Mouse (Mus musculus): ENCODE measurements around the gene Kcnk3. TPM values are rescaled to one million over a fixed set of nuclear protein-coding genes. Genes with fewer than 3 reads are reported as not detected.

Gene Kcnk3
- polyA plus RNA-seq, 2 experiments, result 0.07 to 0.11 TPM

DNA sequence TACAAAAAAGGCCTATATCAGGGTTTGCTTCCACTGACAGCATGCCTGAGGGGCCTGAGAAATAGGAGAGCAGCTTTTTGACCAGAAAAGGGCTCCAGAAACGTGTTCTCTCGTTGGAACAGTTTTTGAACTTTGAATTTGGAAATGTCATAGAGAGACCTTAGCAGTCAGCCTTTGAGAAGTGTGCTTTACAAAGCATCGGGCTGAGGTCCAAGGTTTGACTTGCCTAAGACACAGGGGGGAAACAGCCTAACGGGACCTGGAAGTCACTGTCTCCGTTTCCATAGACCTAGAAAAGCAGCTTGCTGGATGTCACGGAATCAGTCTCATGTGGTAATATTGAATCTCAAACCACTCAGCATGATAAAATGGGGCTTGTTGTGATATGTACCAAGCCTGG, 36.0 kb upstream of the Kcnk3 start:
- DNase-seq (ENCODE audit: low read depth in 3 of 3, low spot score in 3 of 3) (no peak), ATAC-seq (ENCODE audit: insufficient read depth) (no peak)
- no peak overlapping the region for H3K9ac ChIP-seq (replicated peaks)
- no peaks in the 10 kb centered on the region for H3K36me3 ChIP-seq (replicated peaks; ENCODE audit: control insufficient read depth, insufficient read depth, low read depth)
- no peak overlapping the region for H3K4me2 ChIP-seq (ENCODE audit: low read depth)
- H3K27me3 ChIP-seq (ENCODE audit: control insufficient read depth, insufficient read depth, low read length), result no peaks in the 10 kb centered on the region
- H3K9me3 ChIP-seq (ENCODE audit: control insufficient read depth, low read length), result no peaks in the 10 kb centered on the region
- H3K27ac ChIP-seq, result no peak overlapping the region
- TF ChIP-seq CTCF (IDR thresholded peaks at IDR 0.05; ENCODE audit: low read depth), result no peak
- no peak for TF ChIP-seq EP300 (IDR thresholded peaks at IDR 0.05; ENCODE audit: low read depth)
- WGBS (ENCODE audit: insufficient replicate concordance), result 63% methylated on average over 6 of the region's 6 CpGs
- no peak overlapping the region for H3K4me3 ChIP-seq (ENCODE audit: insufficient read depth in 1 of 2, low read depth in 2 of 2, low read length in 2 of 2)
- no peaks in the 10 kb centered on the region for H3K4me1 ChIP-seq (replicated peaks; ENCODE audit: control insufficient read depth in 2 of 2, insufficient read depth in 2 of 2, low read length in 1 of 2)

DNA sequence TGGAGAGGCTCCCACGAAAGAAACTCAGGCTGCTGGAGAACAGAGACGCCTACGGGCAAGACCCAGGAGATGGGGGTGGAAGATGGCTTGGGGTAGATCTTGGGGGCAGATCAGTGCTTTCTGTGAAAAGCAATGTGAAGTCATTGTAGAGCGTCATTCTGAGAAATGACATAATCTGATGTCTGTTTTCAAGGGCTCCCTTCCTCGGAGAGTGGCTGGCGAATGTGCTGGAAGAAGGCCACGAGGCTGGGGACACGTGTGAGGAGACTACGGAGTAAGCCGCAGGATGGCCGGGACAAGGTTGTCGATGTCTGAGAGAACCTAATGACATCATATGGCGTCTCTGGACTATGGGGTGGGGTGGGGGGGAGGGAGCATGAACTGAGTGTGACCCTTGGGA, 34.0 kb upstream of the Kcnk3 start:
- Histone ChIP-seq H3K4me1 (replicated peaks; ENCODE audit: control insufficient read depth in 2 of 2, insufficient read depth in 2 of 2, low read length in 1 of 2) (no peaks in the 10 kb centered on the region), H3K9me3 (ENCODE audit: control insufficient read depth, low read length) (no peaks in the 10 kb centered on the region), H3K27me3 (ENCODE audit: control insufficient read depth, insufficient read depth, low read length) (no peaks in the 10 kb centered on the region; the same call in 1 of the 2 replicates), H3K4me3 (ENCODE audit: insufficient read depth in 1 of 2, low read depth in 2 of 2, low read length in 2 of 2) (no peak overlapping the region), H3K9ac (replicated peaks) (no peak overlapping the region), H3K36me3 (replicated peaks; ENCODE audit: control insufficient read depth, insufficient read depth, low read depth) (no peaks in the 10 kb centered on the region), H3K27ac (no peak overlapping the region), H3K4me2 (ENCODE audit: low read depth) (no peak overlapping the region)
- DNase-seq (ENCODE audit: low read depth in 3 of 3, low spot score in 3 of 3) (no peak), ATAC-seq (ENCODE audit: insufficient read depth) (no peak)
- TF ChIP-seq CTCF (IDR thresholded peaks at IDR 0.05; ENCODE audit: low read depth) (no peak), EP300 (IDR thresholded peaks at IDR 0.05; ENCODE audit: low read depth) (no peak)
- WGBS (ENCODE audit: insufficient replicate concordance), result 75% methylated on average over 13 of the region's 13 CpGs

DNA sequence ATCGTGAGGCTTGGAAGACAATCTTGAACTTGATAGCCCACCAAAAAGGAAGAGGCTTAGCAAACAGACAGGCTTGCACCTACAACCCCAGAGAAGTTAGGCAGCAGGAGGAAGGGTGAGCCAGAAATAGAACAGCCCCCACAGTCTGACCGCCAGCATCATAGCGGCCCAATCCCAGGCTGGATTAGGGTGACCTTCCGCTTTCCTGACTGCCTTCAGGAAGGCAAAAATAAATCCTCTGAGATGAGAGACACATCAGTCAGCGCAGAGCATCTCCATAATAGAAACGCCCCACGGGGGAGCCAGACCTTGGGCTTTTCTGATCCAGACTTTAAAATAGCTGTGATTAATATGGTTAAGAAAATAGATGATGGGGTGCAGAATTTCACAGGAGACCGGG, 33.0 kb upstream of the Kcnk3 start:
- H3K4me1 ChIP-seq (replicated peaks; ENCODE audit: control insufficient read depth in 2 of 2, insufficient read depth in 2 of 2, low read length in 1 of 2), result no peaks in the 10 kb centered on the region
- H3K9me3 ChIP-seq (ENCODE audit: control insufficient read depth, low read length), result no peaks in the 10 kb centered on the region
- H3K4me3 ChIP-seq (ENCODE audit: insufficient read depth in 1 of 2, low read depth in 2 of 2, low read length in 2 of 2), result no peak overlapping the region
- ATAC-seq (ENCODE audit: insufficient read depth), result no peak
- H3K9ac ChIP-seq (replicated peaks), result no peak overlapping the region
- TF ChIP-seq CTCF (IDR thresholded peaks at IDR 0.05; ENCODE audit: low read depth) (no peak), EP300 (IDR thresholded peaks at IDR 0.05; ENCODE audit: low read depth) (no peak)
- no peaks in the 10 kb centered on the region for H3K36me3 ChIP-seq (replicated peaks; ENCODE audit: control insufficient read depth, insufficient read depth, low read depth)
- H3K27ac ChIP-seq, result no peak overlapping the region
- H3K27me3 ChIP-seq (ENCODE audit: control insufficient read depth, insufficient read depth, low read length), result no peaks in the 10 kb centered on the region; the same call in 1 of the 2 replicates
- no peak overlapping the region for H3K4me2 ChIP-seq (ENCODE audit: low read depth)
- WGBS (ENCODE audit: insufficient replicate concordance), result 50% methylated on average over 8 of the region's 8 CpGs
- no peak for DNase-seq (ENCODE audit: low read depth in 3 of 3, low spot score in 3 of 3)

DNA sequence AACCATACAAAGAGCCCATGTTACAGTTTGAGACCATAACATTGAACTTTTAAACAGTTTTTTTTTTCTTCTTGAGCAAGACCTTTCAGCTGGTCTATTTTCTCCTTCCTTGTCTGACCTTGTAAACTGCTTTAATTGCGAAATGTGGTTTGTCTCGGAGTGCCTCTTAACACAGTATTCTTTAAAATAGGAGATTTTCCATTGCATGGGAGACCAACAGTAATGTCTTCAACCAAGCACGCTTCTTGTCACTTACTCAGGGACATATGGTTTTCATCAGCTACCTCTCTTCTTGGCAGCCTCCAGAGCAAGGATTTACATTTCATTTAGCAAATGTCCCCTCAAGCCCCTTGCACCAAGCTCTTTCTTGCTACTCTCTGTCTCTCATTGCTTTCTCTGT, 31.7 kb upstream of the Kcnk3 start:
- TF ChIP-seq CTCF (IDR thresholded peaks at IDR 0.05; ENCODE audit: low read depth), result no peak
- TF ChIP-seq EP300 (IDR thresholded peaks at IDR 0.05; ENCODE audit: low read depth), result no peak
- DNase-seq (ENCODE audit: low read depth in 3 of 3, low spot score in 3 of 3), result no peak
- no peak for ATAC-seq (ENCODE audit: insufficient read depth)
- no peak overlapping the region for H3K4me2 ChIP-seq (ENCODE audit: low read depth)
- H3K4me1 ChIP-seq (replicated peaks; ENCODE audit: control insufficient read depth in 2 of 2, insufficient read depth in 2 of 2, low read length in 1 of 2), result no peaks in the 10 kb centered on the region
- WGBS (ENCODE audit: insufficient replicate concordance), result 44% methylated on average over 3 of the region's 3 CpGs
- H3K27ac ChIP-seq, result no peak overlapping the region
- no peaks in the 10 kb centered on the region for H3K9me3 ChIP-seq (ENCODE audit: control insufficient read depth, low read length)
- no peaks in the 10 kb centered on the region; the same call in 1 of the 2 replicates for H3K27me3 ChIP-seq (ENCODE audit: control insufficient read depth, insufficient read depth, low read length)
- no peak overlapping the region for H3K4me3 ChIP-seq (ENCODE audit: insufficient read depth in 1 of 2, low read depth in 2 of 2, low read length in 2 of 2)
- no peaks in the 10 kb centered on the region for H3K36me3 ChIP-seq (replicated peaks; ENCODE audit: control insufficient read depth, insufficient read depth, low read depth)
- H3K9ac ChIP-seq (replicated peaks), result no peak overlapping the region

DNA sequence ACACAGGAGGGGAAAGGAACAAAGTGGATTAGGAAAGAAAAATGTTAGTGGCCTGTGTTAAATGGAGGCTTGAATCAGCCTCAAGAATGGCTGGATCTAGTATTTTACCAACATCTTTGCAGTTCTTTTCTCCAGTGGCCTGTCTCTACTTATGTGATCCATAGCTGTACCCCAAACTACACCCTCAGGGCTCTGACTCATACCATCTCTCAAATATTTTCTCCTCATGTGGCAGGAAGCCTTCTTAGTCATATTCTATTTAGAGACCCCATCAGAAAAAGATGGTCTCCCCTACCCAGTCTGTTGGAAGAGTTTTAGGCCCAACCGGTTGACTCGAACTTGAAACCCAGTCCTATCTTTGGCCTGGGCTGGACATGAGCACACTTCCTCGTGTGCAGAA, 28.5 kb upstream of the Kcnk3 start:
- H3K9me3 ChIP-seq (ENCODE audit: control insufficient read depth, low read length), result no peaks in the 10 kb centered on the region
- H3K4me2 ChIP-seq (ENCODE audit: low read depth), result no peak overlapping the region
- no peaks in the 10 kb centered on the region for H3K36me3 ChIP-seq (replicated peaks; ENCODE audit: control insufficient read depth, insufficient read depth, low read depth)
- DNase-seq (ENCODE audit: low read depth in 3 of 3, low spot score in 3 of 3), result no peak
- H3K27me3 ChIP-seq (ENCODE audit: control insufficient read depth, insufficient read depth, low read length), result no peaks in the 10 kb centered on the region; the same call in 1 of the 2 replicates
- no peaks in the 10 kb centered on the region for H3K4me1 ChIP-seq (replicated peaks; ENCODE audit: control insufficient read depth in 2 of 2, insufficient read depth in 2 of 2, low read length in 1 of 2)
- H3K9ac ChIP-seq (replicated peaks), result no peak overlapping the region
- WGBS (ENCODE audit: insufficient replicate concordance), result 50% methylated on average over 3 of the region's 3 CpGs
- no peak overlapping the region for H3K27ac ChIP-seq
- no peak overlapping the region for H3K4me3 ChIP-seq (ENCODE audit: insufficient read depth in 1 of 2, low read depth in 2 of 2, low read length in 2 of 2)
- TF ChIP-seq CTCF (IDR thresholded peaks at IDR 0.05; ENCODE audit: low read depth) (no peak), EP300 (IDR thresholded peaks at IDR 0.05; ENCODE audit: low read depth) (no peak)
- ATAC-seq (ENCODE audit: insufficient read depth), result no peak
